Mouse (Mus musculus) left cerebral cortex, postnatal 10 days (tissue): Measurements from ENCODE around the gene Aig1. TPM values are rescaled to one million over a fixed set of nuclear protein-coding genes. Genes with fewer than 3 reads are reported as not detected.

ENCODE experiments used
- DNase-seq, 2 experiments: peaks; one replicate each; pipeline ENCODE4 v3.0.0; 2021 to 2022; ENCODE audit warnings: low spot score in 2 of 2, mixed read lengths in 1 of 2; ENCODE audit errors: extremely low spot score in 1 of 2
- intact Hi-C: fragments of 180-260 bp; cut with DNase I; formaldehyde crosslinking; loops from one replicate; pipeline ENCODE4 v1.15.1; 2025
- total RNA-seq, 2 experiments: library from RNA; stranded (reverse); gene quantifications; 2 replicates each; pipeline ENCODE4 v1.2.3; 2021

Gene Aig1
- total RNA-seq, 2 experiments from 2014 or later, result 71.2 to 76.6 TPM

DNA sequence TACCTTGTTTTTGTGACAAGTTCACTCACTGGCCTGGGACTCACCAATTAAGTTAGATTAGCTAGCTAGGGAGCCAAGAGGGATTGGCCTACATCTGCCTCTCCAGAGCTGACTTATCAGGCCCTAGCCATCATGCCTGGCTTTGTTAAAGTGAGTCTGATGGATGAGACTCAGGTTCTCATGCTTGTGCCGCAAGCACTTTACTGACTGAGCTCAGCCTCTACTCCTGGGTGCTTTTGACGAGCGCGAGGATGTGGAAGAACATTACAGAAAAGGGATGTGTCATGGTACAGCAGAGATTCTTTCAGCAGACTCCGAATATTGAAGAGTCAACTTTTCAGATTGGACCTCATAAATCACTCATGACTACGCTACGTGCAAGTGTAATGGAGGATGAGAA is 12.8 kb downstream of the Aig1 start:
- DNase-seq, result no peak
- intact Hi-C loops, result no loop called here

DNA sequence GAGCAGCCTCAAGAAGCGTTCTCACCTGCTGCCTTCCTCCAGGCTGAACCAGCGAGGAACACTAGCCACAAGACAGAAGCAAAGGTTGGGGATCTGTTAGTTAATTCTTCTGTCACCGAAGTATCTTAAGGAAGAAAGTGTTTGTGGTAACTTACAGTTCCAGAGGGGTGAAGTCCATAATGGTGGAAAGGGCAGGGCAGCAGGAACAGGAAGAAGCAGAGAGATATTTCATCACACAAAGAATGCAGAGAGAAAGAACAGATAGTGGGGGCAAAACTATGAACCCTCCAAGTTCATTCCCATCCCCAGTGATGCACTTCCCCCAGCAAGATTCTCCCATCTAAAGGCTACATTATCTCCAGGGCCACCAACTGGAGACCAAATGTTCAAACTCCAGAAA is 13.7 kb downstream of the Aig1 start:
- intact Hi-C loops, result no loop called here
- DNase-seq, result no peak

DNA sequence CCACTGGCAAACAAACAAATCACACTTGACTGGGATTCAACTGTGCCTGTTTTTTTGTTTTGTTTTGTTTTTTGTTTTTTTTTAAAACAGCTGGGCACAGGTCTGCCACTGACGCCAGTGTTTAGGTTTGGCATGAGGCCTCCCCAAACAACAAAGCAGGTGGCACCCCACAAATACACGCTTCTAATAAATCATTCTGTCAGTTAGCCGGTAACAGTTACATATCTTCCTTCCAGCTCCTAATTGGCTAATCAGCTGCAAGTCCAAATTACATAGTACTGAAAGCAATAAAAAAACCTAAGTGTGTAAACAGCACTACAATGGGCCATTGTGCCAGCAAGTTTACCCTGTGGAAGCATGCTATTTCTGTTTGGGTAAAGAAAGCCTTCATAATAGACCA is 18.7 kb downstream of the Aig1 start:
- DNase-seq, result no peak
- intact Hi-C loops, result no loop called here

DNA sequence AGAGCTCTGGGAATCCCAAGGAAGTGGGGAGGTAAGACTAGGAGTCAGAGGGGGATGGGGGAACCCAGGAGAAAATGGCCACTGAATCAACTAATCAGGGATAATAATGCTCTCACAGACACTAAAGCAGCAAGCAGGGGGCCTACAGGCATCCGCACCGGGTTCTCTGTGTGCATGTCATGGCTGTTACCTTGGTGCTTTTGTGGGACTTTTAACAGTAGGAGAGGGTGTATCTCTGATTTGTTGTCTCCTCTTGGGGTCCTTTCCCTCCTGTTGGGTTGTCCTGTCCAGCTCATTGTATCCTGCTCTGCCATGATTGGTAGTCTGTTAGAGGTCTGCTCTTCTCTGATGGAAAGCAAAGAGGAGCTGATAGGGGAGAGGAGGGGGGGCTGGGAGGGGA is 19.6 kb downstream of the Aig1 start:
- intact Hi-C loops, result no loop called here
- DNase-seq, result no peak

DNA sequence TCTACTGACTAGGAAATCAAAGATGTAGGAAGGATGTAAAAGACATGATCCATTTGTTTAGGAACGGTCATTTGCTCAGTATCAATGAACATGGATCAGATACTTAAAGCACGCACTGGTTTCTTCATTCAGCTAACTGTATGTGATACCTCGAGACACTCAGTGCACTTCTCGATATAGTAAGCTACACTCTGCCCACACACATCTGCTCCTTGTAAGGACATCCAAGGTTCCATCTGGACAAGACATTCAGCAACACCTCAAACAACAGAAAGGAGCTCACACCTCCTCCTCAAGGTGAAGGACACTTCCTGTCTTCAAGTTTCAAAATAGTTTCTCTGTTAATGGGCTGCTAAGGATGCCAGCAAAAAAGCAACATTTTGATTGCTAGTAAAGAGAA is 23.9 kb downstream of the Aig1 start:
- DNase-seq, result no peak
- intact Hi-C loops, result loop anchor here (5.0 kb wide), 1 partner anchor 173 kb away; no protein-coding TSS in a partner anchor

DNA sequence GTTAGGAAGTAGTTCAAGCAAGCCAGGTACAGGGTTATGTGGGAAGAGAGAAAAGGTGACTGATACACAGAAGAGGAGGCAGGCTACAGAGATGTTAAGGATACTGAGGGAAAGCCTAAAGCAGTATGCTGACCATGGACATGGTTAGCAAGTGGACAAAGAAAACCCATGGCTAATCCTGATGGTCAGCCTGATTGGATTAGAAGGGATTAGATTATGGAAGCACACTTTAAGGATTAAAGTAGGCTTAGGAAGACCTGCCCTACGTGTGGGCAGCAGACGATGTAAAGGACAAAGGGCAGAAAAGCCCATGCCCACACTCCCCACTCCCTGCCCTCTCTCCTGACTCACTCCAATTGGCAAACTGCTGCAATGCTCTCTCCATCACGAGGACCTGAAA is 25.0 kb downstream of the Aig1 start:
- intact Hi-C loops, result loop anchor here (5.0 kb wide), 1 partner anchor 171 kb away; no protein-coding TSS in a partner anchor
- DNase-seq, result no peak

DNA sequence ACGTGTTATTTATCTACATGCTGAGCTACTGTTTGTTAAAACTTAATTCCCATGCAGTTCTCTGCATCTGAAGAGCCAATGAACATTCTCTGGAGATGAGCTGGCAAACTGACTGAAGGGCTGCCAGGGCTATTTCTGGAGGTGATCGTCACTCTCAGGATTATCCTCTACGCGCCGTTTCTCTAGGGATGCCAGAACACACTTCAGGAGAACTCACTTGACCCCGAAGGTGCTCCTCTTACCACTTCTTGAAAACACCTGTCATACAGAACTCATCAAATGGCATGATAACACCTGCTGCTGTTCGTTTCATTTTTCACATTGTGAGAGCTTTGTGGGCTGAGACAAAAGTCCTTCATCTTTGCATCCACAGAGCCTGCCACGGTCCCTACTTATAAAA is 25.9 kb downstream of the Aig1 start:
- intact Hi-C loops, result loop anchor here (5.0 kb wide), 1 partner anchor 171 kb away; no protein-coding TSS in a partner anchor
- DNase-seq, result peak in 1 of 2 experiments; percentile 51

DNA sequence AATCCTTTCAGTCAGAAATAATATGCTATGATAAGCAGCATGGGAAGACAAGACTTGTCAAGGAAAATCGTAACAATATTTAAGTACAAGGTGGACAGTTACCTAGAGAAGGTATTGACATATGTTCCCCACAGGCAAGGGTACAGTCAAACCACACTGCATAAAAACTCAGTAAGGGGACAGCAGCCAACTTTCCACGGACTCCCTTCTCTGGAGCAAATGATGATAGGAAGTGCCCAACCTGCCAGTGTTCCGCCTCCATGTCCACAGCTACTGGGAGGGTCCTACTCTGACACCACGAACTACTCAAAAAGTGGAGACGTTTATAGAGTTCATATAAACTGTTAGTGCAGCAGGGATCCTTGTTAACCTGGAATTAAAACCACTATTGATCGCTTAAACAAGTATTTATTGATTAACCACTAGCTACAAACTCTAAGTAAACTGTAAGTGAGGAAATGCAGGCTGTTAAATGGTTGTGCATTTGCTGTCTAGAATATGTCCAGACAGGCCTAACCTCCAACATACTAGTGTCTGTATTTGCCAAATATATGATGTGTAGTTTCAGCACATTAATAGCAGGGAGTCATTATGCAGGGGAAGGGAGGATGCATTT is 30.2 kb downstream of the Aig1 start:
- no peak for DNase-seq
- intact Hi-C loops, result no loop called here

DNA sequence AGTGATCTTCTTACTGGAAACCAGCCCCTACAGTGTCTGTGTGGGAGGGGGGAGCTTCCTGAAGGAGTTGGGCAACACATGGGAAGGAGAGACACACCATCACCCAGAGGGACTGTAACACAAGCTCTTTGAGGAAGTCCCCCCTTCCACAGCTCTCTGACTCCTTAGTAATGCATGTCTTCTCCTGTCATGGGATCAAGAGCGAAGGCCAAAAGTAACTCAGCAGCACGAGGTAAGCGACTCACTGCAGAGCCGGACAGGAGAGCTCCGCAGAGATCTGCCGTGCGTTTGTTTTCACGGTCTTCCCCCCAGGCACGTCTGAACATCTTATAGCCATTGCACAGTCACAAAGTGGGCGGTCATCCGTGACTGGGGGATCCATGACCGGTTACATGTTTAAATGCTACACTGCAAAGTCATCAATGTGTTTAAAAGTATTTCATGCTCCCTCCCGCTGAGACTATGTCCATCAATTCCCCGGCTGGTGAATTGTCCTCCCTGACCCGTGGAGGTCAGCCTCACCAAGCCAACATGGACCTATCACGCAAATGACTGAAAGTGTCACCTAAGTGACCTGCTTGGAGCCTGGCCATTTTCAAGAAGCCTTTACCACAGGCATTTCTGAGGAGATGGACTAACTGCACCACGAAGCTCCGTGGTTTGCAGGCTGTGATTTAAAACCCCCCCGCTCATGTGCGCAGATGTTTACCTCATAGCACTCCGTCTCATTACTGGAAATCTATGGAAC is 30.9 kb downstream of the Aig1 start:
- intact Hi-C loops, result no loop called here
- DNase-seq, result no peak

DNA sequence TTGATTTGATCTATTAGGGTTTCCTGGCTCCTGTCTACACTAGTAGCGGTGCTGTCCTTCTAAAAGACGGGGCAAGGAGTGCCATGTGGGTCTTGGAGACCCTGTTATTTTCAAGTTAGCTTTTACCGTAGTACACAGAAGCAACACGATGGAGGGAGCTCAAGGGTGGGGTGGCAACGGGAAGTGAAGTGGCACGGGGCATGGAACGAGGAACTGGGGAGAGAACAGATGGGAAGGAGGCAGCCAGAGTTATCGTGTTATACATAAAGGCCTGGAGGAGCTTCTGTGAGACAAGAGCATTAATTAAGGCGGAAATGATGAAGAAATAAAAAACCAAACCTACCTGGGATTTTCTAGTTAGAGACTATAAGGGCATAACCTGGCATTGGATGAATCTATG is 31.8 kb downstream of the Aig1 start:
- DNase-seq, result no peak
- intact Hi-C loops, result no loop called here

DNA sequence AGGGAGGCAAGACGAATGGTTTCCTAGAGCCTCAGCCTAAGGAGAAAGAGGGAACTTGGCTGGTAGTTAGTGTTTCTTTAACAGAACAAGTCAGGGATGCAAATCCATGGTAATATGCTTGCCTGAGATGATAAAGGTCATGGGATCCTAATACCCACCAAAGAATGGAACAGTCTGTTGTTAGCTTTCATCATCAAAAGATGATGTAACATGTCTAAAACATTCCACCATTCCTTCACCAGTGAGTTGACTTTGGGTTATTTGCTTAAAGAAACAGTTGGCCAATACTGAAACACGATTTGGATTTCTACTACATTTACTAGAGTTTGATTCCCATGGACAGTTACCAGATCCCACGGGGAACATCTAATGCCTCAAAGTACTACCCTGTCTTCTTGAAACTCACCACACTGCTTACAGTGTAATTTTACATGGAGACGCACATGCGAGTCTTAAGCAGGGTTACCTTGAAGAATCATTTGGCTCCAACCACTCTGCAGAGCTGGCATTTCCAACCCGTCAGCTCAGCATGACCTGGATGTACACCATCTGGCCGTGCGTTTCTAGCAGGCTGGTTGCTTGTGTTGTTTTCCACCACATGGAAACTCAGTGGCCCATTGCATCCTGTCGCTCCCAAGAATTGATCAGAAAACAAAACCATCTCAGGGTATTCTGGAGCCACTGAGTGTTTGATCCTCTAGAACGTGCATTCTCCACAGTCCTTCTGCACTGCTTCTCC is 32.9 kb downstream of the Aig1 start:
- no peak for DNase-seq
- intact Hi-C loops, result no loop called here

DNA sequence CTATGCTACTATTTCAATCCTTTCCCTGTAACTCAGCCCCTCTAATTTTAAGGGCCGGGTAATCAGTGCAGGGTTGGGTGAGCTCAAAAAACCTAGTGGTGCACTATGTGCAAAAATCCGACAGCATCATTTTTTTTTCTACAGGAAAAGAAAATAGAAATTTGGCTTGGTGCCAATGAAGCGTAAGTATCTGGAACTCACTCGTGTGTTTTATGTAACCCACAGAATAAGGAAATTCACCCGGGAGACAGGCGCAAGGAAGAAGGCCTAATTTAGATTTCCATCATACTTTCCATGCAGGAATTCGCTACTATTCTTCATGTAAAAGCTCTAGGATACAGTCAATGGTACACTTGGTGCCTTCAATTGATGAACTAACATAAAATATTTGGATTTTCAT is 34.7 kb downstream of the Aig1 start:
- DNase-seq, result no peak
- intact Hi-C loops, result no loop called here

DNA sequence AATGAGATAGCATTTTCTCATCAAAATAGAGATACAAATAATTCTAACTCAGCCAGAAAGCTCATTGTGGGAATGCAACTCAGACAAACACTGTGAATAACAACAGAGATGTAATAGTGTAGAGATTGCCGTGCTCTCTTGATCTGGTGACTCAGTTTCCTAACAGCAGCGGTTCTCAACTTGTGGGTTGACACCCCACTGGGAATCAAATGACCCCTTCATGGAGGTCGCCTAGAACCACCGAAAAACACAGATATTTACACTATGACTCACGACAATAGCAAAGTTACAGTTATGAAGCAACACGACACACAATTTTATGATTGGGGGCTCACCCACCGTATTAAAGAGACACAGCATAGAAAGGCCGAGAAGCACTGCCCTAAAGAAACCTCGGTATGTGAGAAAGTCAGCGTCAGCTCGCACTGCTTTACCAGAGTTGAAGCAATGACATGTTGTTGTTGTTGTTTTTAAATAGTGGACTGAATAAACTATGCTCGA is 35.7 kb downstream of the Aig1 start:
- DNase-seq, result no peak
- intact Hi-C loops, result no loop called here

DNA sequence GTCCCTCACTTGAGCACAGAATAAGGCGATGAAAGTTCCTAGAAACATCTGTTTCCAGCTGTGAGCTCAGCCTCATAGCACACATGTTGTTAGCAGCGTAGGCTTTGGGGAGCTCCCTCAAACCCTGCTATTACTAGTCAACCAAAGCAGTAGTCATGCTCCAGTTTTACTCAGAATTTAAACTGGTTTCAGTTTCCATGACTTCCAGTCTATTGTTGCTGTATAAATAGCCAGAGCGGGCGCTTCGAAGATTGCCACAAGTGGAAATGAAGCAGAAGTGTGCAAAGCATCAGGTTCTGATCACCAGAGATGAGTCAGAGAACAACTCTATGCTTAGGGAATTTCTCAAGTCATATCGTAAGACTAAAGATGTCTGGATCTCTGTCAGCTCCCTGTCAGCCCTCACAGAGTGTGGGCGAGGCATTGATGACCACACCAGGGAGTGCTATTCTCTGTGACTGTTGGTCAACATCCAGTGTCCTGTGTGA is 36.2 kb downstream of the Aig1 start:
- DNase-seq, result no peak
- intact Hi-C loops, result no loop called here

DNA sequence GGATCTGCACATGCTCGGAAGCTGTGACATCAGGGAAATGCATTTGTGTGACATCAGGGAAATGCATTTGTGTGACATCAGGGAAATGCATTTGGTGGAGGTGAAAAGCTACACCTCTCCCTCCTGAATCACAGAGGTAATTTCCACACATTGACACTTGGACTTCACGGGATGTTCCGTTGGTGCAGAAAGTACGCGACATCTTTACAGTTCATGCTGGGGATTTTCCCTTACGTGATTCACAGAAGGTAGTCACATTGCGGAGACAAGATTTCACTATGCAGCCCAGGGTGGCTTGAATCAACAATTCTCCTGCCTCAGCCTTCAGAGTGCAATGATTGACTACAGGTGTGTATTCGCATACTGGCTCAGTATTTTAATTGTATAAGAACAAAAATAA is 41.6 kb downstream of the Aig1 start:
- no peak for DNase-seq
- intact Hi-C loops, result no loop called here

DNA sequence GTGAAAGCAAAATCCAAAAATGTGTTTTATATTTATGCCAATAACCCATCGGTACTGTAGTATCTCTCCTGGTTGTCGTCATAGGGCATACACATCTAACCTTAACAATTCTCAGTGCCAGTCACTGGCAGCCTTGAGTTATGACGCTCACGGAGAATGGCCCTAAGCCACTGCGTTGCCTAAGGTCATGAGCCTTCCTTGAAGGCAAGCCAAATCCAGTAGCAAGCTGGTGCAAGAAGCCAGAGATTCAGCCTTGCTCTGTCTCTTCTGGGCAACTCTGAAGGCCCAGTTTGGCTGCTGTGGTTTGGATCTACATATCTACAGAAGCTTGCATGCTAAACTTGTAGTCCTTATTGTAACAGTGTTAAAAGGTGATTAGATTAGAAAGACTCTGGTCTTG is 55.2 kb downstream of the Aig1 start:
- intact Hi-C loops, result no loop called here
- DNase-seq, result no peak

DNA sequence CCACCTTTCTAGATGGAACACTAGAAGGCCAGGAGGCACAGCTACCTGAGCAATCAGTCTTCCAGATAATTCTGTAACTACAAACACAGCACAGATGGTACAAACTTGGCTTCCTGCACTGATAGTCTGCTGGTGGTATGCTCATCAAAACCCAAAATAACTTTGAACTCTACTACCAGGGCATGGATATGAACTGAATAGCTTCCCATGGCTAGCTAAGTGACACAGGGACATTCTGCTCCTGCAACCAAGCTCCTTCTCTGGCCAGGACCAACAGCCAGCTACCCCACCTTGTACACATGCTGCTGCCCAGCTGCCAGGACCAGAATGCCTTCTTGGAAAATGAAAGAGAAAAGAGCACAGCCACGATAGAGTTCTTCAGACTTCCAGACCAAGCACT is 60.5 kb downstream of the Aig1 start:
- intact Hi-C loops, result no loop called here
- no peak for DNase-seq

DNA sequence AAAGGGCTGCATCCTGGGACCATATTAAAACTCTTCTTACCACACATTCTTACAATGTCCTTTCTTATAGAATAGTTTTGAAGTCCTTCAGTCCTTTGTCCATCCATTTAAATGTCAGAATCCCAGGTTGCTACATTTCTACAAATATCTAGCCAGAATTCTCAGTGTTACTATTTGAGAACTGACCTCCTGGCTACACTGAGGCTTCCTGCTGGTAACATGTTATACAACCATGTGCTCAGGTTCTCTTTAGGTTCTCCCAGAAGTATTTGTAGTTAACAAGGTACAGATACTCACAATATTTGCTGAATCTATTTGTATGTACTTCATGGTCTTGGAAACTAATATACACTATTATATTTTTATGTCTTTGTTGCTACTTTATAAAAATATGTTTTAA is 62.0 kb downstream of the Aig1 start:
- no peak for DNase-seq
- intact Hi-C loops, result no loop called here

DNA sequence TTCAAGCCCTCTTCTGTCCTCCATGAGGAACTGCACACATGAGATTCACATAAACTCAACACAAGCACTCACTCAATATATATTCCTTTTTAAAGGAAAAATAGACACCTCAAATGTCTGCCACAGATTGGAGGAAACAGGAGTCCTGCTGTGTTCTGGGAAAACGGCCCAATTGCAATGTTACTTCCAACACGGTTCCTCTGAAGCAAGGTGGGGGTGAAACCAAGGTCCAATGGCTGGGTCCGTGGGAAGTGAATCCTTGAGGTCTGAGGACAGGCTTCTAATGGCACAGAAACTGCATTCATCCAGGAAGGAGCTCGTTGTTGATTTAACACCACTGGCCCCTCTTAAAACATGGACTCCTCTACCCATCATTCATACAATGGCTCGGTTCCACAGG is 67.5 kb downstream of the Aig1 start:
- intact Hi-C loops, result no loop called here
- DNase-seq, result no peak

DNA sequence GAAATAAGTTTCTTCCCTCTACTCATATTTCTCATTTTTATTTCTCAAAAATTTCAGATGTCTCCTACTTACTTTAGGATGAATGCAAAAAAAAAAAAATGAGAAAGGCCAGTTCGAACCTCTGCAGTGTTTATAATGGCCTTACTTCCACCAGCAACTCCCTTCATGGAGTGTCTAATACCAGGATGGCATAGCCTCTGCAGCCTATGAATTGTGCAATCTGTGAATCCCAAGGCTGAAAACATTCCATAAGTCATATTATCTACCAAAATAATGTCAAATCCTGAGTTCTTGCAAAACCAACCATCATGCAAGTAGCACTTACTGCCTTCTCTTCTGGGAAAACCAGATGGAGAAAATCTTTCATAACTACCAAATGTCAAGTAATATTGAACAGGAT is 75.3 kb downstream of the Aig1 start:
- intact Hi-C loops, result no loop called here
- no peak for DNase-seq
